Mouse (Mus musculus): ENCODE results near the gene Ralbp1.

GRCm38 (mm10) chr17:65916135-65916668 lies 30.6 kb upstream of the Ralbp1 start:
- TF ChIP-seq CTCF (IDR thresholded peaks at IDR 0.05) = no peak
- TF ChIP-seq EP300 (IDR thresholded peaks at IDR 0.05) = peak; percentile 68
